Mouse (Mus musculus) monocyte, adult 2 months (primary cell): ENCODE data around the gene Lrmp.
"Not testable (repeated sequence)": the region's sequence is repeated elsewhere in the genome, so short reads cannot be mapped to it uniquely, and the experiment has no call there.

Experiments used
- DNase-seq, 2 experiments: peaks; one replicate each; pipeline ENCODE4 v3.0.0; 2022; ENCODE audit warnings: low spot score in 2 of 2, low read depth in 1 of 2

Lrmp gene

GRCm38 (mm10) chr6:145104241-145104939, 11.1 kb upstream of the Lrmp start:
- no peak for DNase-seq

DNA sequence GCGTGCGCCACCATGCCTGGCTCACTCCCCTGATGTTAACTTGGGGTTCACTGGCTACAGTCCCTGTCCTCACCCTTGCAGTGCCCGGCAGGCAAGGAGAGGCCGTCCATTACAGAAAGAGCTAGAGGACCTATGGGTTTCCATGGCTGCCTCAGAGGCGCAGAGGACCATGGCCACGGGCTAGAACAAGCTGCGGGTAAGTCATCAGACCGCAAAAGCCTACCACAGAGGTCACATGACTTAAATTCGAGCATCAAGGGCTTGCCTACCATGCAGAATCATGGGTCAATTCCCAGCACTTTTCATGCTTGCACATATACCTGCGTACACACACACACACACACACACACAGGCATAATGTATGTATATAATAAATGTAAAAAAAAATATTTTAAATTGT, 10.0 kb upstream of the Lrmp start:
- no peak for DNase-seq

GRCm38 (mm10) chr6:145106163-145106842, 9.2 kb upstream of the Lrmp start:
- DNase-seq: no peak

DNA sequence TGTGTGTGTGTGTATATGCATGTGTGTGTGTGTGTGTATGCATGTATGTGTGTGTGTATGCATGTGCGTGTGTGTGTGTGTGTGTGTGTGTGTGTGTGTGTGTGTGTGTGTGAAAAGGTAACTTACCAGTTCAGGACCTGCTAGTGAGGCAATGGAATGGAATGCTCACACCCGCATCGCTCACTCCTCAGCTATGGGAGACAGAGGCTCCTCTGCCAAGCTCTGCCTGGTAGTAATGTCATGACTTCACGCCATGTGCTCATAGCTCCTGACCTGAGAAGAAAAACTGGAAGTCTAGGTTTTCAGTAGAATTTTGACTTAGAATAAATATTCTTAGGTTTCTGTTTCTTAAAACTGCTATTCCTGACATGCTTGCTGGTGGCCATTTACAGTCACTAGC, 4.7 kb upstream of the Lrmp start:
- DNase-seq: no peak

- no peak for DNase-seq
Observed at GRCm38 (mm10) chr6:145112865-145113264, 2.6 kb upstream of the Lrmp start.

GRCm38 (mm10) chr6:145114561-145114960, 892 bp upstream of the Lrmp start:
- DNase-seq: no peak

- no peak for DNase-seq
Observed at GRCm38 (mm10) chr6:145116098-145116672, 732 bp downstream of the Lrmp start.

DNA sequence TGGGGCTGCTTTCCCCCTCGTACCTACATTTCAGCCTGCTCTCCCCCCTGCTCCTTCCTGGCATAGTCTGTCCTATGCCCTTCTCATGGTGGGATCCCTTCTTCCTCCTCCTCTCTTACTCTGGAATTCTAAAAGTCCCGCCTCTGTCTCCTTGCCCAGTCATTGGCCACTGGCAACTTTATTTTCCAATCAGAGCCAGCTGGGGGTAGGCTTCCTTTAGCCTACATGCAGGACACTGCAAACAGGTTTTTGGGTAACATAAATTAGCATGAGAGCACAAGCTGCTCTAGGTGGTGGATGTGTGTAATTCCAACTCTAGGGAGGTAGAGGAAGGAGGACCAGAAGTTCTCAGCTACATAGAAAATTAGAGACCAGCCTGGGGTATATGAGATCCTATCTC, 4.6 kb downstream of the Lrmp start:
- no peak for DNase-seq

DNA sequence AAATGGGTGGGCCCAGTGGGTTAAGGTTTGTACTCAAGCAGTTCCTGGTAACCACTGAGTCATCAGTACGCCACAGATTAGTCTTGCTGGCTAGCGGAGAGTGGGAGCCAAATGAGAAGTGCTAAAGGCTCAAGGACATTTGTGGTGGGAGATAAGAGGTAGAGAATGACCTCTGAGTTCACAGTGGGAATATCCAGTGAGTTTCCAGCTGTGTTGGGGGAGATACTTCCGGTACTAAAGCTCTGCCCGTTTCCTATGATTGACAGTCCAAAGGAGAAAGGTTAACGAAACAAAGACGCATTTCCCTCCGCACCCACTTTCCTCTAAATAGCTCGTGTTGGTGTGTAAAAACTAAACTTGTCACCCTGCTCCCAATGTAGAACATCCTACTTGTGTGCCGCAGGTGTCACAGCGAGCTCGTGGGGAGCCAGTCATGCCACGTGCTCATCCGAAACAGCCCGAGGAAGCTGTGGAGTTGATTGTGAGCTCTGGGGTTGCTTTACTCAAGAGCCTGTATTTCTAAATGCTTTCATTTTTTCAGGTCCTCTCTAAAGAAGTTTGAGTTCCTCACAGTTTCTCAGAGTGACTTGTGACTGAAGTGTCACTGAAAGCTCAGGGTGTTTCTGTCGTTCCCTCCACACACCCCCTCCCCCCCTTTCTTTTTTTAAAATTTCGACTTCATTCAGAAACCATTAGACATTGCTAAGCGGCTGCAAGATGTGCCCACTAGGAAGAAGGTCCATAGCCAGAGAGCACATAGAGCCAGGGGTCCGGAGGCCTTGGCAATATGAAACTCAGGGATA, 5.5 kb downstream of the Lrmp start:
- peak in 1 of 2 experiments; percentile 19 for DNase-seq

GRCm38 (mm10) chr6:145121590-145122420, 6.4 kb downstream of the Lrmp start:
- peak; percentile 52 to 70 for DNase-seq

- no peak for DNase-seq
Observed at GRCm38 (mm10) chr6:145122423-145123059, 7.1 kb downstream of the Lrmp start.

GRCm38 (mm10) chr6:145123136-145124060, 7.9 kb downstream of the Lrmp start:
- no peak for DNase-seq

- DNase-seq: no peak
Observed at GRCm38 (mm10) chr6:145124621-145125020, 9.2 kb downstream of the Lrmp start.

DNA sequence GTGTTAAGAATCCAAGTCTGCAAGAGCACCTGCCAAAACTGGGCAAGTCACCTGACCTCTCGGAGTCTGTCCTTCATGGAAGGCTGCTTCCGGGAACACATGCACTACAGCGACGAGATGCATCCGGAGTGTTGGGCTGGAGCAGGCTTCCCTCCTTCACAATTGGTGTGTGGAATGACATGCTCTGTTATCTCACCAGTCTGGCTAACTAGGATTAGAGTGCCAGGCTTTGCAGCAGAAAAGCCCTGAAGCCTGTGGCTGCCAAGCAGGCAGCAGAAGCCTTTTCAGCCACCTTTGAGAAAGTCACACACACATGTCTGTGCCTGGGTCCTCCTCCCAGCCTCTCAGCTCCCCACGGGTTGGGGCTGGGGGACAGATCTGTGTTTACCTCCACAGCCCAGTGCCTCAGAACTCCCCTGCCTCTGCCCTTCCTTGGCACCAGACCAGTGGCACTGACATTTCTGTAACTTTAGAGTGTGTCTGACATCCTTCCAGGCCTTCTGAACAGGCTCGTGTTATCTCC, 10.2 kb downstream of the Lrmp start:
- DNase-seq: no peak

- DNase-seq: no peak
Observed at GRCm38 (mm10) chr6:145127652-145128051, 12.2 kb downstream of the Lrmp start.

- DNase-seq: no peak
Observed at GRCm38 (mm10) chr6:145129563-145129962, 14.1 kb downstream of the Lrmp start.

- DNase-seq: no peak
Observed at GRCm38 (mm10) chr6:145131991-145132390, 16.5 kb downstream of the Lrmp start.

- not testable (repeated sequence) for DNase-seq
Observed at GRCm38 (mm10) chr6:145132969-145133368, 17.5 kb downstream of the Lrmp start.

- DNase-seq: no peak
Observed at GRCm38 (mm10) chr6:145135295-145135694, 19.8 kb downstream of the Lrmp start.
